Mouse (Mus musculus) olfactory bulb, adult 2 months (tissue): Measurements from ENCODE around the gene Elavl1. TPM values are rescaled to one million over a fixed set of nuclear protein-coding genes. Genes with fewer than 3 reads are reported as not detected.

Experiments used
- H3K27ac ChIP-seq: fragments of 200-500 bp; 2 replicates; pipeline ENCODE4 v1.5.1; 2012; ENCODE audit warnings: low read depth, low read length; ENCODE audit not compliant: insufficient read depth
- H3K4me1 ChIP-seq: fragments of 200-500 bp; 2 replicates; pipeline ENCODE4 v1.6.1; 2012; ENCODE audit warnings: low read length; ENCODE audit not compliant: control insufficient read depth, insufficient read depth
- H3K4me3 ChIP-seq: fragments of 200-500 bp; 2 replicates; pipeline ENCODE4 v1.5.1; 2012; ENCODE audit warnings: mild to moderate bottlenecking, low read depth, low read length, moderate library complexity; ENCODE audit not compliant: insufficient read depth
- CTCF ChIP-seq: fragments of 200-500 bp; IDR thresholded peaks from 2 replicates; pipeline ENCODE4 v1.5.1; 2012; ENCODE audit warnings: low read depth, mild to moderate bottlenecking, low read length, moderate library complexity; ENCODE audit not compliant: insufficient read depth
- POLR2A ChIP-seq: fragments of 200-500 bp; IDR thresholded peaks from 2 replicates; pipeline ENCODE4 v1.6.1; 2012; ENCODE audit warnings: mild to moderate bottlenecking, low read depth, low read length, moderate library complexity; ENCODE audit not compliant: insufficient read depth
- WGBS: fragments of 180-500 bp; shearing (Covaris S2); methylation state at CpG from one replicate; pipeline ENCODE4 v1.1.7; 2018; 5-methylcytosine and 5-hydroxymethylcytosine counted together
- polyA plus RNA-seq: library from polyadenylated mRNA; stranded (reverse); fragments of >200 nt; gene quantifications from 2 replicates; pipeline ENCODE4 v1.2.4, GENCODE M21; 2012; ENCODE audit warnings: low replicate concordance; ENCODE audit not compliant: missing spikeins, insufficient read depth, insufficient read length

Gene Elavl1
- polyA plus RNA-seq, 1 experiment, result not detected

GRCm38 (mm10) chr8:4239193-4239890, 85.9 kb downstream of the Elavl1 start:
- WGBS, result 10% methylated on average over 19 of the region's 19 CpGs
- peak overlapping the region; percentile 85 for H3K4me3 ChIP-seq
- peak overlapping the region; percentile 41 for H3K27ac ChIP-seq
- TF ChIP-seq CTCF, result no peak
- TF ChIP-seq POLR2A, result no peak
- H3K4me1 ChIP-seq, result peaks cover 16% of the 10 kb centered on the region

GRCm38 (mm10) chr8:4238434-4239192, 86.6 kb downstream of the Elavl1 start, which contains the start of the genes Map2k7 and Gm49320:
TSS of gene Map2k7 (plus strand) at chr8:4238740.
TSS of gene Gm49320 (plus strand) at chr8:4238865.
- H3K27ac ChIP-seq, result peak within 1 kb of the TSS; percentile 97
- peaks cover 16% of the 10 kb centered on the region for H3K4me1 ChIP-seq
- H3K4me3 ChIP-seq, result peak within 1 kb of the TSS; percentile 85
- WGBS, result under 1% methylated on average over 71 of the region's 71 CpGs
- peak; percentile 61 for TF ChIP-seq CTCF
- TF ChIP-seq POLR2A, result peak; percentile 52; the same call in 1 of the 2 replicates

GRCm38 (mm10) chr8:4237814-4238433, 87.3 kb downstream of the Elavl1 start:
- TF ChIP-seq POLR2A, result no peak
- no peak for TF ChIP-seq CTCF
- WGBS, result 17% methylated on average over 15 of the region's 15 CpGs
- H3K4me1 ChIP-seq, result peaks cover 16% of the 10 kb centered on the region
- peak overlapping the region; percentile 97 for H3K27ac ChIP-seq
- peak overlapping the region; percentile 74 for H3K4me3 ChIP-seq

Other genes starting within 250 kb of the Elavl1 start
- not detected in 2 replicates for gene Cd209f, start 219.6 kb downstream of the Elavl1 start, polyA plus RNA-seq
- not detected in 2 replicates for gene Cd209g, start 191.3 kb downstream of the Elavl1 start, polyA plus RNA-seq
- not detected in 2 replicates for gene Evi5l, start 158.8 kb downstream of the Elavl1 start, polyA plus RNA-seq
- not detected in 2 replicates for gene Prr36, start 108.0 kb downstream of the Elavl1 start, polyA plus RNA-seq
- gene Lrrc8e, start 98.6 kb downstream of the Elavl1 start, polyA plus RNA-seq, result not detected in 2 replicates
- gene Map2k7, start 86.7 kb downstream of the Elavl1 start, polyA plus RNA-seq, result not detected in 2 replicates
- gene Gm49320, start 86.5 kb downstream of the Elavl1 start, polyA plus RNA-seq, result not detected in 2 replicates
- gene Tgfbr3l, start 77.2 kb downstream of the Elavl1 start, polyA plus RNA-seq, result not detected in 2 replicates
- gene Snapc2, start 72.3 kb downstream of the Elavl1 start, polyA plus RNA-seq, result not detected in 2 replicates
- not detected in 2 replicates for gene Ctxn1, start 66.1 kb downstream of the Elavl1 start, polyA plus RNA-seq
- gene Timm44, start 49.5 kb downstream of the Elavl1 start, polyA plus RNA-seq, result not detected in 2 replicates
- 506 TPM in 1 of 2 replicates, not detected in the other for gene Ccl25, start 203 bp downstream of the Elavl1 start, polyA plus RNA-seq
- not detected in 2 replicates for gene Cers4, start 167.6 kb upstream of the Elavl1 start, polyA plus RNA-seq